Mouse (Mus musculus): Measurements from ENCODE around the gene Gsg1. TPM values are rescaled to one million over a fixed set of nuclear protein-coding genes. Genes with fewer than 3 reads are reported as not detected.

The Gsg1 gene
- polyA plus RNA-seq (2011; ENCODE audit: insufficient read depth, insufficient read length, low read depth, missing spikeins), result 0.62 TPM in 1 of 2 replicates, not detected in the other

DNA sequence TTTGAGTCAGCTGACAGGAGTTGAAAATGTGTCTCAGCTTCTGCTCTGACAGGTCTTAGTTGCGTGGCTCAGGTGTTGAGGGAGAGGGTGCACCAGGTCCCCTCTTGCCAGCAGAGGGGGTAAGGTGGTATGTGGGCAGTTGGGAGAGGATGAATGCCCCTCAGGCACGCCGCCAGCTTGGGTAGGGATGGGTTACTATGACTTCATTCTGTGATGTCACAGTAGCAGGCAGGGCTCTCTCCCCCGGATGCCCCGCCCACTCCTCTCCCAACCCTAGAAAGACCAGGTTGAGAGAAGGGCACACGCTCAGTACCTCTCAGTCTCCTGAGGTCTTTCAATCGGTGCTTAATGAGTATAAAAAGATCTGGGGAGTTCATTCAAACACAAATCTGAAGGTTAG is at the start of gene Gsg1:
Gene Gsg1, minus strand, starts transcription at position 199 of the 400 bp plus-strand sequence.
- Histone ChIP-seq H3K36me3 (ENCODE audit: control insufficient read depth, insufficient read depth, low read length, poor library complexity, severe bottlenecking) (no peaks in the 10 kb centered on the region), H3K4me1 (ENCODE audit: control insufficient read depth, insufficient read depth, low read length) (peaks cover 3% of the 10 kb centered on the region), H3K27me3 (ENCODE audit: control insufficient read depth, insufficient read depth, low read length, poor library complexity, severe bottlenecking) (no peaks in the 10 kb centered on the region), H3K4me3 (ENCODE audit: low read depth, low read length) (no peak within 1 kb of the TSS), H3K27ac (ENCODE audit: insufficient read depth, low read length) (no peak within 1 kb of the TSS), H3K9ac (ENCODE audit: low read depth, poor library complexity, severe bottlenecking) (no peak within 1 kb of the TSS), H3K9me3 (replicated peaks; ENCODE audit: control insufficient read depth, insufficient read depth, low read length, poor library complexity, severe bottlenecking) (peaks cover 3% of the 10 kb centered on the region; the same call in 1 of the 2 replicates)
- TF ChIP-seq POLR2A (IDR thresholded peaks at IDR 0.05; ENCODE audit: insufficient read depth, low read length), result no peak
- no peak for TF ChIP-seq EP300 (IDR thresholded peaks at IDR 0.05; ENCODE audit: insufficient read depth, low read depth, low read length)
- no peak for TF ChIP-seq CTCF (IDR thresholded peaks at IDR 0.05; ENCODE audit: low read depth, low read length)

DNA sequence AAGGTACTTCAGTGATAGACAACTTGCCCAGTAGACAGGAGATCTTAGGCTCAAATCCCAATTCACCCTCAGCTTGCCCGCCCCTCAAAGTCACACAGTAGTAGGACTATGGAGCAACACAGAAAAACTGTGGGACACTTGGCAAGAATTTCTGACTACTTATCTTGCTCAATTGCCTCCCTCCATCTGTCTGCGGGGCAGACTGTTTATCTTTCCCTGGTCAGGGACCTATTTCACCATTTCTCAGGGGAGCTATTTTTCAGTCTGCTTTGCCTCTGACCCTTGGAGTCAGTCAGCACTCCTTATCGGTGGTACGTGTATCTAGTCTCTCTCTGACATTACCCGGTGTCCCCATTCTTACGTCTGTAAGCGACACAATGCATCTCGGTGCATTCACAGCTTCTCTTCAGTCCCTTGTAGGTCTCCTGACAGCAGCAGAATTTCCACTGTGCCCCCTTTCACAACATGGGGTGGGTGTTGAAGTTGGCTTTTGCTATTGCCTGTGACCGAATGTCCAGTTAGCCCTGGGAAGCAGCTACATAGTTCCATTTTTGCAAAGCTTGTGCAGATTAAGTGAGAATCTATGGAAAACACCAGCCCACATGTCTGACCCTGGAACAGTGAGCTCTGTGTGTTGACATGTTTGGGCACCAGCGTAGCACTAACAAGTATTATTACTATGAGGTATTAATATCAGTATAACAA is 48.4 kb upstream of the Gsg1 start:
- H3K4me3 ChIP-seq (ENCODE audit: low read depth, low read length), result no peak overlapping the region
- TF ChIP-seq POLR2A (IDR thresholded peaks at IDR 0.05; ENCODE audit: insufficient read depth, low read length) (no peak), CTCF (IDR thresholded peaks at IDR 0.05; ENCODE audit: low read depth, low read length) (no peak), EP300 (IDR thresholded peaks at IDR 0.05; ENCODE audit: insufficient read depth, low read depth, low read length) (no peak)
- no peak overlapping the region for H3K27ac ChIP-seq (ENCODE audit: insufficient read depth, low read length)
- H3K9me3 ChIP-seq (replicated peaks; ENCODE audit: control insufficient read depth, insufficient read depth, low read length, poor library complexity, severe bottlenecking), result no peaks in the 10 kb centered on the region
- no peaks in the 10 kb centered on the region for H3K36me3 ChIP-seq (ENCODE audit: control insufficient read depth, insufficient read depth, low read length, poor library complexity, severe bottlenecking)
- H3K9ac ChIP-seq (ENCODE audit: low read depth, poor library complexity, severe bottlenecking), result no peak overlapping the region
- H3K4me1 ChIP-seq (ENCODE audit: control insufficient read depth, insufficient read depth, low read length), result no peaks in the 10 kb centered on the region
- no peaks in the 10 kb centered on the region for H3K27me3 ChIP-seq (ENCODE audit: control insufficient read depth, insufficient read depth, low read length, poor library complexity, severe bottlenecking)

DNA sequence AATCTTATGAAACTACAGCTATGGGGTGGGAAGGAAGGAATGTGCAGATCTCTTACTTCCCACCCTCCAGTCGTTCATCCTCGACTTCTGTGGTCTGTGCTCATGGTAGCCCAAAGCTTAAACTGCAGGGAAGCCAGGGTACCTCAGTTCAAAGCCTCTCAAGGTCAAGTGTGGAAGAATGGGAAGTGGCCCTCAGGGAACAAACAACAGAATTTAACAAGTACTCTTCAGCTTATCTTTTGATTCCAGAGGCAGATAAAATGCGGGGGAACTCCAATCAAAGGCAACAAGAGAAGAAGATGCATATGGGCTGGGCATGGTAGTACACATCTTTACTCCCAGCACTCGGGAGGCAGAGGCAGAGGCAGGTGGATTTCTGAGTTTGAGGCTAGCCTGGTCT is 46.3 kb upstream of the Gsg1 start:
- H3K27ac ChIP-seq (ENCODE audit: insufficient read depth, low read length), result no peak overlapping the region
- H3K9ac ChIP-seq (ENCODE audit: low read depth, poor library complexity, severe bottlenecking), result no peak overlapping the region
- H3K4me1 ChIP-seq (ENCODE audit: control insufficient read depth, insufficient read depth, low read length), result no peaks in the 10 kb centered on the region
- H3K9me3 ChIP-seq (replicated peaks; ENCODE audit: control insufficient read depth, insufficient read depth, low read length, poor library complexity, severe bottlenecking), result no peaks in the 10 kb centered on the region
- TF ChIP-seq CTCF (IDR thresholded peaks at IDR 0.05; ENCODE audit: low read depth, low read length) (no peak), POLR2A (IDR thresholded peaks at IDR 0.05; ENCODE audit: insufficient read depth, low read length) (no peak), EP300 (IDR thresholded peaks at IDR 0.05; ENCODE audit: insufficient read depth, low read depth, low read length) (no peak)
- H3K4me3 ChIP-seq (ENCODE audit: low read depth, low read length), result no peak overlapping the region
- H3K36me3 ChIP-seq (ENCODE audit: control insufficient read depth, insufficient read depth, low read length, poor library complexity, severe bottlenecking), result no peaks in the 10 kb centered on the region
- H3K27me3 ChIP-seq (ENCODE audit: control insufficient read depth, insufficient read depth, low read length, poor library complexity, severe bottlenecking), result no peaks in the 10 kb centered on the region

DNA sequence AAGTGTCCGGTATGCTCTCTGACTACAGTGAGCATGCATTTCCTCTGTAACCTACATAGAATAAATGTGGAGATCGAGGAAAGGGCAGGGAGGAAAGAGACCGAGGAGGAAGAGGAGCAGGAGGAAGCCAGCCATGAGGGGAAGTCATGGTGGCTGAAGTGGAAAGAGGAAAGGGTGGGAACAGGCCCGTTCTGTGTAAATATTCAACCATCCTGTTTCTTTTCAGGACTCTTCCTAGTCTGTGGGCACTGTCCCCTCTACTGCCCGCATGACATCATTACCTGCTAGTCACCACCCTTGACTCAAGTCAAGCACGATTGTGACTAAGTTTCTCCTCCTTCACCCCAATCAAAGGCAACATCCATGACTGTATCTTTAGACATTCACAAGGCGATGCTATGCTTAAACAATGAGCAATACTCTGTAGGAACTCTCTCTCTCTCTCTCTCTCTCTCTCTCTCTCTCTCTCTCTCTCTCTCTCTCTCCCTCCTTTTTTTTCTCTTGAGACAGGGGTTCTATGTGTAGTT is 44.9 kb upstream of the Gsg1 start:
- no peak overlapping the region for H3K27ac ChIP-seq (ENCODE audit: insufficient read depth, low read length)
- no peaks in the 10 kb centered on the region for H3K36me3 ChIP-seq (ENCODE audit: control insufficient read depth, insufficient read depth, low read length, poor library complexity, severe bottlenecking)
- H3K4me1 ChIP-seq (ENCODE audit: control insufficient read depth, insufficient read depth, low read length), result no peaks in the 10 kb centered on the region
- 0 out of 2 replicates have a peak, but pooled peaks cover 2% of the 10 kb centered on the region for H3K9me3 ChIP-seq (replicated peaks; ENCODE audit: control insufficient read depth, insufficient read depth, low read length, poor library complexity, severe bottlenecking)
- TF ChIP-seq EP300 (IDR thresholded peaks at IDR 0.05; ENCODE audit: insufficient read depth, low read depth, low read length) (no peak), POLR2A (IDR thresholded peaks at IDR 0.05; ENCODE audit: insufficient read depth, low read length) (no peak), CTCF (IDR thresholded peaks at IDR 0.05; ENCODE audit: low read depth, low read length) (no peak)
- no peaks in the 10 kb centered on the region for H3K27me3 ChIP-seq (ENCODE audit: control insufficient read depth, insufficient read depth, low read length, poor library complexity, severe bottlenecking)
- no peak overlapping the region for H3K4me3 ChIP-seq (ENCODE audit: low read depth, low read length)
- H3K9ac ChIP-seq (ENCODE audit: low read depth, poor library complexity, severe bottlenecking), result no peak overlapping the region

DNA sequence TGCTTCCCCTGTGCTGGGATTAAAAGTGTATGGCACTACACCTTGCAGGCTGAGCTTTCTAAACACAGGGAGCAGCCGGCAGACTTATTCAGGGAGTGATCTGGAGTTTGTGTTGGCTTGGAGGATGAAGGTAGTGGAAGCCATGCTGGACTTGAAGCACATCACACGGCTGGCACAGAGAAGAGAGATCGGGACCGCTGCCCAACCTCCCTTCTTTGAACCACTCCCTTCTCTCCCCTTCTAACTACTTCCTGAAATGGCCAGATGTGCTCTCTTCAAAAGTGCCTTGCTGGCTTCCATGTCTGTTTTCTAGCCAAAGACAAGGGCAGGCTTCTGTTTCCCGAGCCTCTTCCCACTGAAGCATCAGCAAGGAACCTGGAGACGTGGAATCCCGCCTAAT is 43.4 kb upstream of the Gsg1 start:
- peaks cover 5% of the 10 kb centered on the region for H3K9me3 ChIP-seq (replicated peaks; ENCODE audit: control insufficient read depth, insufficient read depth, low read length, poor library complexity, severe bottlenecking)
- H3K36me3 ChIP-seq (ENCODE audit: control insufficient read depth, insufficient read depth, low read length, poor library complexity, severe bottlenecking), result no peaks in the 10 kb centered on the region
- no peaks in the 10 kb centered on the region for H3K4me1 ChIP-seq (ENCODE audit: control insufficient read depth, insufficient read depth, low read length)
- no peak for TF ChIP-seq CTCF (IDR thresholded peaks at IDR 0.05; ENCODE audit: low read depth, low read length)
- TF ChIP-seq EP300 (IDR thresholded peaks at IDR 0.05; ENCODE audit: insufficient read depth, low read depth, low read length), result no peak
- TF ChIP-seq POLR2A (IDR thresholded peaks at IDR 0.05; ENCODE audit: insufficient read depth, low read length), result no peak
- no peak overlapping the region for H3K27ac ChIP-seq (ENCODE audit: insufficient read depth, low read length)
- H3K27me3 ChIP-seq (ENCODE audit: control insufficient read depth, insufficient read depth, low read length, poor library complexity, severe bottlenecking), result no peaks in the 10 kb centered on the region
- H3K9ac ChIP-seq (ENCODE audit: low read depth, poor library complexity, severe bottlenecking), result no peak overlapping the region
- no peak overlapping the region for H3K4me3 ChIP-seq (ENCODE audit: low read depth, low read length)

DNA sequence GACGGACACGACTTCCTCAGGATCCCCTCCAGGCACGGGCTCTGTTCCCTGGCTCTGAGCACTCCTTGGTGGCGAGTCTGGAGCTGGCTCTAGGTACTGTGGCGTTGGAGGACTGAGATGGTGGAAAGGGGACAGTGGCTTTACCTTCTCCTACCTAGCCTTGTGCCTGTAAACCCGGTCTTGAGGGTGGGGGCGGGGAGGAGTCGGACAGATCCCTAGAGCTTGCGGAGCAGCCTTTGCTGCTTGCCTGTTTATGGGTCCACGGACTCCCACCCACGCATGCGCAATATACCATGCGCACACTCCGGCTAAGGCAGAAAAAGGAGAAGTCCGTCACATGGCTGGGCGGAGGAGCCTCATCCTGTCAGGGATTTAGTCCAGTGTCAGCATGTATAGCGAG is 42.1 kb upstream of the Gsg1 start:
- Histone ChIP-seq H3K27ac (ENCODE audit: insufficient read depth, low read length) (no peak overlapping the region), H3K27me3 (ENCODE audit: control insufficient read depth, insufficient read depth, low read length, poor library complexity, severe bottlenecking) (no peaks in the 10 kb centered on the region), H3K4me1 (ENCODE audit: control insufficient read depth, insufficient read depth, low read length) (no peaks in the 10 kb centered on the region), H3K4me3 (ENCODE audit: low read depth, low read length) (no peak overlapping the region), H3K36me3 (ENCODE audit: control insufficient read depth, insufficient read depth, low read length, poor library complexity, severe bottlenecking) (no peaks in the 10 kb centered on the region), H3K9ac (ENCODE audit: low read depth, poor library complexity, severe bottlenecking) (no peak overlapping the region), H3K9me3 (replicated peaks; ENCODE audit: control insufficient read depth, insufficient read depth, low read length, poor library complexity, severe bottlenecking) (peaks cover 5% of the 10 kb centered on the region)
- no peak for TF ChIP-seq CTCF (IDR thresholded peaks at IDR 0.05; ENCODE audit: low read depth, low read length)
- no peak for TF ChIP-seq POLR2A (IDR thresholded peaks at IDR 0.05; ENCODE audit: insufficient read depth, low read length)
- no peak for TF ChIP-seq EP300 (IDR thresholded peaks at IDR 0.05; ENCODE audit: insufficient read depth, low read depth, low read length)
